Mouse (Mus musculus) embryo, embryonic 10 days (tissue): ENCODE data around the gene Wwc2.

Source experiments
- DNase-seq: peaks from one replicate; pipeline ENCODE4 v3.0.0-alpha.2; 2015; ENCODE audit warnings: low spot score

Gene Wwc2

GRCm38 (mm10) chr8:47939217-47939616 is 51.5 kb downstream of the Wwc2 start:
- DNase-seq, result no peak

GRCm38 (mm10) chr8:47936386-47936785 is 54.3 kb downstream of the Wwc2 start:
- DNase-seq, result no peak

- DNase-seq, result no peak
Measured at GRCm38 (mm10) chr8:47935461-47935860, 55.3 kb downstream of the Wwc2 start.

GRCm38 (mm10) chr8:47933087-47933486 is 57.6 kb downstream of the Wwc2 start:
- DNase-seq, result no peak

GRCm38 (mm10) chr8:47932028-47932790 is 58.5 kb downstream of the Wwc2 start:
- peak; percentile 70 for DNase-seq

- DNase-seq, result no peak
Measured at GRCm38 (mm10) chr8:47931371-47931770, 59.4 kb downstream of the Wwc2 start.

GRCm38 (mm10) chr8:47929615-47930014 is 61.1 kb downstream of the Wwc2 start:
- DNase-seq, result no peak

- no peak for DNase-seq
Measured at GRCm38 (mm10) chr8:47928604-47929185, 62.0 kb downstream of the Wwc2 start.

- no peak for DNase-seq
Measured at GRCm38 (mm10) chr8:47924921-47925320, 65.8 kb downstream of the Wwc2 start.

- DNase-seq, result no peak
Measured at GRCm38 (mm10) chr8:47922816-47923215, 67.9 kb downstream of the Wwc2 start.

GRCm38 (mm10) chr8:47922011-47922410 is 68.7 kb downstream of the Wwc2 start:
- DNase-seq, result no peak

- no peak for DNase-seq
Measured at GRCm38 (mm10) chr8:47920575-47921144, 70.1 kb downstream of the Wwc2 start.

- DNase-seq, result no peak
Measured at GRCm38 (mm10) chr8:47917060-47918035, 73.4 kb downstream of the Wwc2 start.

- no peak for DNase-seq
Measured at GRCm38 (mm10) chr8:47915521-47915920, 75.2 kb downstream of the Wwc2 start.

GRCm38 (mm10) chr8:47914946-47915345 is 75.8 kb downstream of the Wwc2 start:
- DNase-seq, result no peak

GRCm38 (mm10) chr8:47914161-47914560 is 76.6 kb downstream of the Wwc2 start:
- no peak for DNase-seq

GRCm38 (mm10) chr8:47913621-47914020 is 77.1 kb downstream of the Wwc2 start:
- no peak for DNase-seq

- DNase-seq, result no peak
Measured at GRCm38 (mm10) chr8:47909681-47910080, 81.0 kb downstream of the Wwc2 start.

- no peak for DNase-seq
Measured at GRCm38 (mm10) chr8:47907056-47907455, 83.7 kb downstream of the Wwc2 start.

GRCm38 (mm10) chr8:47906142-47906541 is 84.6 kb downstream of the Wwc2 start:
- DNase-seq, result no peak

GRCm38 (mm10) chr8:47905256-47905655 is 85.5 kb downstream of the Wwc2 start:
- no peak for DNase-seq

GRCm38 (mm10) chr8:47904004-47904403 is 86.7 kb downstream of the Wwc2 start:
- no peak for DNase-seq
